Mouse (Mus musculus) left cerebral cortex, adult 6 months (tissue): ENCODE results near the gene Snrnp48. TPM values are rescaled to one million over a fixed set of nuclear protein-coding genes. Genes with fewer than 3 reads are reported as not detected.

Experiments used
- long read RNA-seq, 2 experiments: library from polyadenylated mRNA; unstranded; transcript quantifications; one replicate each; pipeline ENCODE4 v2.0.0; 2019 to 2020
- polyA plus RNA-seq: library from polyadenylated mRNA; unstranded; fragments of <200 nt; fragmentation: Nextera tagmentation; gene quantifications from 2 replicates; pipeline ENCODE4 v1.2.3, GENCODE M21; 2021

The Snrnp48 gene
- polyA plus RNA-seq, result 11.1 and 12.7 TPM in 2 replicates
- long read RNA-seq, experiment 1, partial matches to known transcripts, result 13 of 28 reads
- long read RNA-seq, experiment 1, other reads (novel, unspliced or antisense), result 11 of 28 reads
- long read RNA-seq, experiment 2, transcript Snrnp48-201 (9 exons, 1,785 nt), result major isoform, 5 of 13 reads
- long read RNA-seq, experiment 2, partial matches to known transcripts, result 8 of 13 reads
- long read RNA-seq, experiment 2, other reads (novel, unspliced or antisense), result 0 of 13 reads

DNA sequence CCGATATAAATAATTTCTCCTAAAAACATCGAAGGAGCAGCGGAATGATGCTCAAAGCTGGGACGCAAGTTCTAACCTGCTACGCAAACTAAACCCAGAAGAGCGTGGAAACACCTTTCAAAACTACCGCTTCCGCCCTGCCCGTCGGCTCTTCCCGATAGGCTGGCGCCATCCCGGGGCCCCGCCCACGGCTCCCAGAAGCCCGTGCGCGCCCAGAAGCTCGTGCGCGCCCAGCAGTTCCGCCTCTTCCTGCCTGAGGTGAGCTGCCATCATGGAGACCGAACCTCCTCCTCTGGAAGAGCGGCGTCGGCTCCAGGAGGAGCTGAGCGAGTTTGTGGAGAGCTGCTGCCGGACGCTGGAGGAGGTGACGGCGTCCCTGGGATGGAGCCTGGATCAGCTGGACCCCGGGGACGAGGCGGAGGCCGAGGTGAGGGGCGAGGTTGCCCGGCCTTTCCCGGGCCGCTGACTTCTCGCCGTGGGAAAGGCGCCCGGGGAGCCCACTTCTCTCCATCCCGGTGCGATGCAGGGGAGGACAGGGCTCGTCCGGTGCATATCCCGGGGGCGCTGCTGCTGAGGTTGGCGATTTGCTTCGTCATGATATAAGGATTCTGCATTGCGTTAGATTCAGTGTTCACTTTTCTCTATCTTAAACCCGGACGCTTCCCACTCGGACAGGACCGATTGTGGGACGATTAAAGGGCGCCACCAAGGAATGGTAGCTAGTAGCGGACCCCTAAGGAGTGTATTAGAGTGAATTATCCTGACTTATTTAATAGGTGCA is at the start of gene Snrnp48:
Snrnp48 (plus strand) TSS at position 237 of the 781 bp plus-strand sequence.

Other genes with a start within 250 kb of the Snrnp48 start
- gene Ssr1, start 210.7 kb upstream of the Snrnp48 start, polyA plus RNA-seq, result 38.8 and 63.1 TPM in 2 replicates
- gene Riok1, start 167.9 kb upstream of the Snrnp48 start, polyA plus RNA-seq, result 8.9 and 9.2 TPM in 2 replicates
- 3.5 TPM in 2 replicates for gene Cage1, start 167.9 kb upstream of the Snrnp48 start, polyA plus RNA-seq
- gene Dsp, start 53.6 kb upstream of the Snrnp48 start, polyA plus RNA-seq, result 0.06 TPM in 1 of 2 replicates, not detected in the other
- gene Bmp6, start 140.2 kb downstream of the Snrnp48 start, polyA plus RNA-seq, result 1.6 and 2.5 TPM in 2 replicates